Mouse (Mus musculus) hindlimb bud, embryonic 11.5 days (tissue): ENCODE data around the gene Dpf2.

Experiments
- DNase-seq: peaks from one replicate; pipeline ENCODE4 v3.0.0-alpha.2; 2012; ENCODE audit warnings: low read depth, low spot score; ENCODE audit errors: extremely low spot score

Dpf2 gene

DNA sequence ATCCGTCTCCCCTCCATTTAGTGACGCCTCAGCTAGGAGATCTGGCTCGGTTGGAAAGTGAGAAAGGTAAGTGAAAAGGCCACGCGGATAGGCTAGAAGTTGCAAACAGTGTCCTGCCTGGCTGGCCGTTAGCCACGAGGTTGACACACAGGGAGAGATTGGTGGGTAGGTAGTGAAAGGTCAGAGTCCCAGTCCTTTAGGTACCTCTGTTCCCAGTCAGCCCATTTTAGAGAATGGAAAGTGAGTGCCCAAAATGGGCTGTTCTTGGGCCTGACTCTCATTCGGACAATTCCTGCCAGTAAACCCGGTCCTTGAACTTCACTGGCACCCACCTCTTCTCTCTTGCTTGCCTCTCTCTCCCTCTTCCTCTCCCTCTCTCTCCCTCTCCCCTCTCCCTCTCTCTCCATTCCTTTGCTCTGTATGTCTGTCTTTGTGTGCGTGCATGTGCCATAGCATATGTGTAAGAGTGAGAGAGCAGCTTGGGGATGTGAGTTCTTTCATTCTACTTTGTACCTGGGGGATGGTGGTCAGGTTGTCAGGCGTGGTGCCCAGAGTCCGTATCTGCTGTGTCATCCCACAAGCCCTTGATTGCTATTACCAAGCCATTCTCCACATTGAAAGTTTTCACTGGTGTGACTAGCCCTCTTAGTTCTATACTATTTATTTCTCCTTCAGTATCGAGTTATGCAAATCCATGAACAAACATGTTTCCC lies at the start of gene Dpf2:
TSS of gene Dpf2 (minus strand) at position 4 of the 713 bp plus-strand sequence.
- no peak for DNase-seq

DNA sequence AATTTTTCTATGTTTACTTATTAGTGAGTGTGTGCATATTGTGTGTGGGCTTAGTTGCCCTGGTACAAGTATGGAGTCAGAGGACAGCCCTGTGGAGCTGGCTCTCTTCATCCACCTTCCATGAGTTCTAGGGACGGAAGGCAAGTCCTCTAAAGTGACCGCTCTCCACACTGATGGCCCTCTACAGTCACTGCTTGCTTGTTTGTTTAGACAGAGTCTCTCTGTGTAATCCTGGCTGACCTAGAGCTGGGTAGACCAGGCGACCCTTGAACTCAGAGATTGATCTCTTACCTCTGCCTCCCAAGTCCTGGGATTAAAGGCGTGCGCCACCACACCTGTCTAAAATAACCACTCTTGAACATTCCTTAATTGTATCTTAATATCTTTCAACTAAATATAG lies 44.6 kb upstream of the Dpf2 start:
- DNase-seq, result no peak

DNA sequence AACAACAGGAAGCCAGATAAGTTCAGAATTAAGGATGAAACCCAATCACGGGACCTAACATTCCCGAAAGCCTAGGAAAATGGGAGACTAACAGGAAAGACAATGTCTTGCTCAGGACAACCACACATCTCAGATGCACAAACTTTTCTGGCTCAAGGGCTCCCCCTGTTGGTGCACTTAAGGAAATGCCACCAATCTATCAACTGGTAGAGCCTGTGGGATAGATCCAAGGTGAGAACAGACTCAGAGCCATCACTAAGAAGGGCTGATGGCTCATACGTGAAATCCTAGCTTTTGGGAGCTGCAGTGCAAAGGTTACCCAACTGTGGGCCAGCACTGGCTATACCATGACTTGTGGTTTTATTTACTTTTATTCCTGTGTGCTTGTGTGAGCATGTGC lies 43.9 kb upstream of the Dpf2 start:
- DNase-seq, result peak; percentile 63

DNA sequence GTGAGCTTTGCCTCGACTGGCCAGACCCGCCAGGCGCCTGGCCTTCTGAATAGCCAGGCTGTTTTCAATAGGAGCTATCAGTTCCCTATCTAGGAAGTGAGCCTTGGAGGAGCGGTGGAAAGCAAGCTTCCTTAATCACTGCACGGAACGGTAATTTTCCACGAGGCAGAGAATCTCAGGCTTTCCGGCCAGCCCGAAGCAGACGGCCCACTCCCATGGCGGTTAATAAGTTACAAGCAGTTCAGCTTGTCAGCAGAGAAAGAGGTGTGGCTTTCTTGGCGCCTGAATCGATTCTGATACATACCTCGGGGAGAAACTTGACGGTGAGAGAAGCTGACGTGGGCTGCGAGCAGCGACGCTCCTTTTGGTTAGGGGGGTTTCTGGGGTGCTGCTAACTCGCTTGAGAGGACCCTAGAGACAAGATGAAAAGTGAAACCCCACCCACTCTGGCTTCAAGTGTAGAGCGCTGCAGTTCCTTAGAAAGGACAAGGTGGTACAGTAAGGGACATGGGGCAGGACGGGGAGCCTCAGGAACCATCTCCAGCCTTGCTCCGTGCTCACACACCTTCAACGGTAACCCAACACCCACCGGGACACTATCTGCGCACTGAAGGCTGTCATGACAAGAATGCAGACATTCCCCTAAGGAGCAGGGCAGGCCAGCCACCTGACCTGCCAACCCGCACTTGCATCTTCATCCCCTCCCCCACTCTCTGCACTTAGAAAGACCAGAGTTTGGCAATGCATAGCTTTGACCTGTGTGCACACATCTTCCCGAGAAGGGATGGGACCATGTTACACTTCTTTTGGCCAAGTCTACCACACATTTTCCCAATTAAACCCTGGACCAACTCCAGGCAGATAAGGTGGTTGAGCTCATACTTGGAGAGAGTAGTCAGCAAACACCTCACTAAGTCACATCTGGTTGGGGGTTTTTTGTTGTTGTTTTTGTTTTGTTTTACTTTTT lies 43.2 kb upstream of the Dpf2 start:
- DNase-seq, result no peak

DNA sequence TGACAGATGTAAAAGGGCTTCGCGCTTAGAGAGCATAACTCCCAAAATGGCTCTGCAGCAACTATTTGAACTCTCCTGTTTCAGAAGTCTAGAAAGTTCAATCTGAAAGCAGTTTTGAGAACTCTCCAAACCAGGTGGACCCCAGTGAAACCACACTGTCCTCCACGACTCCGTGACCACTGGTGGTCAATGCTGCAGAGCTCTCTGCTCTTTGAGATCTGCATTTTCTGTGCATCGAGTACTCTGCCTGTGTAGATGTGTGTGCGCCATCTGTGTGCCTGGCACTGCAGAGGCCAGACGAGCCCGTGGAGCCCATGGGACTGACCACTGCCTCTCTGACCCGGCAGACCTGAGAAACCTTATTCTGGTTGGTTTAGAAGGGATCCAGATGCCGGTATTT lies 42.1 kb upstream of the Dpf2 start:
- DNase-seq, result no peak

DNA sequence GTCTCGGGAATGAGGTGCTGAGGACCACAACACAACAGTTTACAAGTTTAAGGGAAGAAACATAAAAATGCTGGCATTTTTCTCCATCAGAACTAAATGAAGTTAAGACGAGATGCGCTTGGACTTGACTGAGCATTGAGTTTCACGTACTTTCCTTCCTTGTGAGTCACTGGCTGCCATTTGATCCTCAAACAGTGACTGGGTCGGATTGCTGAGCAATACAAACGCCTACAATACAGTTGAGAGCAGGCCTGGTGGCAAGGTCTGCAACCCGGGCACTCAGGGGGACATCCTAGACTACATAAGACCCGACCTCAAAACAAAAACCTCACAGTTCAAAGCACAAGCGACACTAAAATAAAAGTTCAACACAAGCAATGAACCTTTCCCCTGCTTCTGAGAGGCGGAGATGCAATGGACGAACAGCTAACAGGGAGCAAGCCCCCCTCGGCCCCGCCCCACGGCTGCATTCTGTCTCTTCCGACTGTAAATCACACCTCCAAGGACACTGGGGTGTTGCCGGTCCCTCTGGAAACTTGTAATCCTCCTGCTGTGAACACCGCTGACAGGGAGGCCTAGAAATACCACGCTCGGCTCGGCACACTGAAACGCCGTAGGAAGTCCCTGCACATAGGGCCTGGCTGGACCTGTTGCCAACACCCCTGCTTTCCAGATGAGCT lies 41.4 kb upstream of the Dpf2 start:
- no peak for DNase-seq

DNA sequence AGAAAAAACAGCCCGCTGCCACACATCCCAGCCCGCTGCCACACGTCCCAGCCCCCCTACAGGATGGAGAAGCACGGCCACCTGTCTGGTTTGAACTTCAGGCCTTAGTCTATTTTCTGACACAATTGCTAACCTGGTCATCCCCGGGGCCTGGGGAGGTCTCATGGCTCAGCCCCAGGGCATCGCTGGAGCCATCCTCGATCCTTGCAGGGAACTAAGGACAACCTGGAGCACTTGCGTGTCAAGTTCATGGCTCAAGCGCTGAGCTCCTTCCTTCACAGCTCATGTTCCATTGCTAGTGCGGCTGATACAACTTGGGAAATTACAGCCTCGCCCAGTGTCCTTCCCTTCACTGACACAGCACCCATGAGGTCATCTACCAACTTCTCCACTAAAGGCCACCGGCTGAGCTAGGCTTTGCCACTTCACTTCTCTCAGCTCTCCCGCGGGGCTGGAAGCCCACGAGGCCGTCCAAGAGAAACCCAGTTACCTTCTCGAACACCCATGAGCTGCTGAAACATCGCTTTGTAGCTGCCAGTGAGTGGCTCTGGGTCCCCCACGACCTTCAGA lies 40.5 kb upstream of the Dpf2 start:
- no peak for DNase-seq

DNA sequence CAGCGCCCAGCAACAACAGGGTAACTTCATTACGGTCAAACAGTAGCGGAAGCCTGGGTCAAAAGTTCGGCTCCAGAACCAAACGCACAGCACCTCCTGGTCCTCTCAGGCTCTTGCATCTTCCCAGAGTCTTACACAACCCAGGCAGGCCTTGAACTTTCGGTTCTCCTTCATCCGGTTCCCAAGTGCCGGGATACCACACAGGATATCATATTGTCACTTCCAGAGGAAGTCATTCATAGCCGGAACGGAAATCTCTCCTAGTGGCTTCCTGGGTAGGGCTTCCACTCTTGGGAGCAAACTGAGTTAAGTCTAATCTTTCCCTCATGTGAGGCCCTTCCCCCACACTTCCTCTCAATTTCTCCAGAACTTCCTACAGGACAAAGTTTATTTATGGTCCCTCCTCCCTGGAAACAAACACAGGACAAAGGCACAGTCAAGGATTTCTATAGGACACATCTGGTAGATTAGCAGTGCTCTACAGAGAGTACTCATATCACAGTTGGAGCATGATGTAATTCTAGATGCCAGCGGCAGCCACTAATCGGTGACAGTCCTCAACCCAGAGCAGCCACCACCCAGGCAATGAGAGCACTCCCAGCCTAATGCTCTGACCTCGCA lies 39.4 kb upstream of the Dpf2 start:
- no peak for DNase-seq

DNA sequence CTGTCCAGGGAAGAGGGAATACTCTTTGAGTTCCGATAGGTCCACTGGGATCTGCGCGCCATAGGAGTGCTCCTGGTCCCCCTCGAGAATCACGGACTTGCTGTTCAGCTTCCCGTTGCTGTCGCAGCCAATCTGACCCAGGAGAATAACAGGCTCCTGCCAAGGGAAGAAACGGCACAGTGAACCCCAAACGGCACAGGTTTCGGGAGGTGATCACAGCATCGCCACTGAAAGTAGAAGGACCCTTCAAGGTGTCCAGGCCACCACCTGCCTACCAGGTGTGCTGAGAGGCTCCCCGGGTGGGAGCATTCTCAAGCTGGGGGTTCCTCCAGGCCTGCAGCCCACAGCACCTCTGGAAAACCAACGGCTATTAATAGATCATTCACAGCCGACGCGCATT lies 38.8 kb upstream of the Dpf2 start:
- DNase-seq, result no peak

DNA sequence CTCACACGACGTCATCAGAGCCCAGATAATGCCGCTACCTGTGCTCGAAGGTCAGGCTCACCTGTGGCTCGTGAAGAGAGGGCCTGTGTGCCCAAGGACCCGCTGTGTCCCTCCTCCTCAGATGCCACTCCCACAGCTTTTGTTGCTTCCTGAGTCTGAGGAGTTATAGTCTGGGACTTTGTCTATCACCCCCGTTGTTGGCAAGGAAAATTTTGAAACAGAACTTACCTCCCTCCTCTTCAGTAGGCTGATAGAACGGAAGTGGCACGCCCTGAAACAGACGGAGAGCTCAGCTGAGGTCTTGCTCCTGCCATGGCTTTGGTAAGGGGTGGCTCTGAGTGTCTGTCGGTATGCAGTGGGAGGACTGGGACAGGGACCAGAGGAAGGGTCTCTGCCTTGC lies 37.4 kb upstream of the Dpf2 start:
- DNase-seq, result no peak

DNA sequence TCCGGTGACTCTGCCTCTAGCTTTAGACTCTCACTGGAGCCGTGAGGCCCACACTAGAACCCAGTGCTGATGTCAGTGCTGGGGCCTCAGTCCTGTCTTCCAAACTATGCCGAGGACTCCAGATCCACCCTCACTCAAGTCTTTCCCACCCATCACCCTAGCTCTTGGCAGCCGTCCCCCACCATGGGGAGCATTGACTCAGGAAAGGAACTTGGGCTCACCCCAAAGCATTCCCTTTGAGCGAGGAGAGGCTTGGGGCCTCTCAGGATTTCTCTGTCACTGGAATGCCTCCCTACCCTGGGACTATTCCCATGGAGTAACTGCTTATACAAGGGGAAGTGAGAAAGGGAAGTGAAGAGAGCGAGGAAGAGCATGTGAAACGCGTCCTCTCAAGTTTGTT lies 33.1 kb upstream of the Dpf2 start:
- DNase-seq, result no peak

DNA sequence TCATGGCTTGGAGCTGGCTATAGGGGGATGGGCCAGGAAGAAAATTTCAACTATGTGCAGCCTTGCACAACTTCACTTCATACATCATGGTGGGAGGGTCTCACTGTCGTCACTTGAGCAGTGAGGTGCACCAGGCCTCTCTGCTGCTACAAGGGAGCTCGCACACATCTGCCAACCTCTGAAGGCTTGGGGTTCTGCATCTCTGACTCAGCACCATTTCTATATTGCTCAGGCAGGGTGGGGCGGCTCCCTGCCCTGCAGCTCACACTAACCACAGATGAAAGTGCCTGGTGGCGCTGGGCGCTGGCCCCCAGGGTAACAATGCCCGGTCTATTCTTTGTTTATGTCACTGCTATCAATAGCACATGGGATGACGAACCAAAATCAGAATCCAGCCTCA lies 32.2 kb upstream of the Dpf2 start:
- DNase-seq, result no peak

DNA sequence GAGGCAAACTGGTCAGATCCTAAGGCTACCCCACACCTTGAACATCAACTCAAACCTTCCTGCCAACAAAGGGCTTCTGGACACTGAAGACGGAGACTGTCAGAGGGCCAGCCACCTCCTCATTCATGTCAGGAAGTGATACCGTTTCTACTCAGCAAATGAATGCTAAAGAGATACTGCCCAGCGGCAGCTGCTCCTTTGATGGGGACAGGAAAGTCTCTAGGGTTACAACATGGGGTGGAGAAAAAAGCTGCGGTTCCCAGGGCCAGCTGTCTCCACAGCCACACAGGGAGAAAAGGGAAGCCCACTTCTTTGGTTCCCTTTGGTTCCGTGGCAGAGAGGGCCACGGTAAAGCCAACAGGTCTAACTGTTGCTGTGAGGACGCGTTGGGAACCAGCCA lies 31.3 kb upstream of the Dpf2 start:
- no peak for DNase-seq

DNA sequence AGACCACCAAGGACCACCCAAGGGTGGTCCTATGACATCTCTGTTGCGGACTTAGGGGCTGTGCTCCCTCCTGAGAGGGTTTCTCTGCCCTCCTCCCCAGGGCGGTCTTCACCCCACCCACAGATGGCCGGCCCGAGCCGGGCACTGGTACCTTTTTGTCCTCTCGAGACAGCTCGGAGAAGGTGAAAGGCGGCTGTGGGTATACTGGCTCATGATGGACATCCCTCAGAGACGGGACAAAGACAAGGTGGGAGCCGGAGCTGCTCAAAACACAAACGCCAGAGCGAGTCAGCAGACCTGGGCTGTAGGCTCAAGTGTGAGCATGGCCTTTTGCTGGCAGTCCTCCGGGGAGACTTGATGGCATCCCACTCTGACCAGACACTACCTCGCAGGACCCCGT lies 30.6 kb upstream of the Dpf2 start:
- DNase-seq, result no peak

DNA sequence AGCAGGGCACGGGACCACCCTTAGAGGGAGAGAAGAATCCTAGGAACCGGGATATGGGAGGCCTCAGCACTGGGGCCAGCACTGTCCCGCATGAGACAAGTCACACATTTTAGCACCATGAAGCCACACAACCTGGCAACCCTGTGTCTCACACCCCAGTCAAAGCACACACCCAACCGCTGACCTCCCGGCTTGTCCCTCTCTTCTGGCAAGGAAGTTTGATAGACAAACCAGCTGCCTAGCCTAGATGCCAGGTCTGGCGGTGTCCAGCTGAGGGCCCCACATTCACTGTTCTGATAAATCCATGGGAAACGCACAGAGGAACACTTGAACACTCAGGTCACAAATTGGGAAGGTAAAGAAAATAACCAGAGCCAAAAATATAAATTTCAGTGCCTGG lies 29.8 kb upstream of the Dpf2 start:
- no peak for DNase-seq

DNA sequence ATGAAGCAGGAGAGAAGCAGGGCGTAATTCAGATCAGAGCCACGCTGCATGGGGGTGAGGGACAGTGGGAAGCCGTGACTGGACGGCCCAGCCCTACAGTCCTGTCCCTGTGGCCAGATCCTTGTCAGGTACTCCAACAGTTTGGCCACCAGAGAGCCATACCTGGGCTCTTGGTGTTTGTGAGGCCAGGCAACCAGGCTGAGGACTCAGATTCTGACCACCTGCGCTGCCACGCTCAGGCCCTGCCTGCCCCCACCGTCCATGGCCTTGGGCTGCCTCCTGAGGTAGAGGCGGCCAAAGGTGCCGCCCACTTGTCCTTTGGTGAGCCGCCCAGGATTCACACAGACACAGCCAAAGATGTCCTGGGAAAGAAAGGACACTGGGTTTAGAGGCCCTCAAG lies 27.8 kb upstream of the Dpf2 start:
- DNase-seq, result no peak

DNA sequence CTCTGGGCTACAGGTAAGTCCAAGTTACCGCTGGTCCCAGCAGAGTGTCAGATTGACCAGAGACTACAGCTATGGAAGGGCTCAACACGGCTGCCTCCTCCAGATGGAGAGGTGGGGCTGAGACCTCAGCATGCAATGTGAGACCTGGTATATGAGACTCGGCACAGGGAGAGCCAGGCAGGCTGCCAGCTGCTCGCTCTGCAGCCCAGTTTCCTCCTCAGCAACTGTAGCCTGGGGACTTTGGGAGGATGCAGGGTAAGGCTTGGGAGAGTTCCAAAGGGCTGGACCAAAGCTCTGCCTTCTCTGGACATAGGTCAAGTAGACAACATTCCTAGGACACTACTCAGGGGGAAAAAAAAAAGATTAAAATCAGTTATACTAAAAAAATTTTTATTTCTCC lies 27.4 kb upstream of the Dpf2 start:
- no peak for DNase-seq

DNA sequence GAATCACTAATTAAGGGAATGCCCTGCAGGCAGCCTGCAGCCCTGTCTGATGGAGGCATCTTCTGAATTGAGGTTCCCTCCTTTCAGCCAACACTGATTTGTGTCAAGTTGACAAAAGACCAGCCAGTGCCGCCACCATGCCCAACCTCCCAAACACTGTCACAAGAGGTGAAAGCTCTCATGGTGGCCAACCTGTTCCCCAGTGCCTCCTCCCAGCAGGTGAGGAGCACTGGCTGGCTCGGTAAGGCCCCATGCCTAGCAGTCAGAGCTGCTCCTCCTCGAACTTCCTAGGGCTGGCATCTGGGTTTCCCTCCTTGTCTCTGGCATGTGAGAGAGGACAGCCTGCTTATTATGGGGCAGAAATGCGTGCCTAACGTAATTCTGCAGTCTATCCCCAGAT lies 26.9 kb upstream of the Dpf2 start:
- no peak for DNase-seq

DNA sequence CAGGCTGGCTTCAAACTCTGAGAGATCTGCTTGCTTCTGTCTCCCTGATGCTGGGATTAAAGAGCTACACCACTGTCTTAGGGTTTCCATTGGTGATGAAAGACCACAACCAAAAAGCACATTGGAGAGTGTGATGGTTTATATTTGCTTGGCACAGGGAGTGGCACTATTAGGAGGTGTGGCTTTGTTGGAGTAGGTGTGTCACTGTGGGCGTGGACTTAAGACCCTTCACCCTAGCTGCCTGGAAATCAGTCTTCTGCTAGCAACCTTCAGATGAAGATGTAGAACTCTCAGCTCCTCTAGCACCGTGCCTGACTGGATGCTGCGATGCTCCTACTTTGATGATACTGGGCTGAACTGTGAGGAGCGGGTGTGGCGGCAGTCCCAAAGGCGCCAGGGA lies 25.7 kb upstream of the Dpf2 start:
- no peak for DNase-seq

DNA sequence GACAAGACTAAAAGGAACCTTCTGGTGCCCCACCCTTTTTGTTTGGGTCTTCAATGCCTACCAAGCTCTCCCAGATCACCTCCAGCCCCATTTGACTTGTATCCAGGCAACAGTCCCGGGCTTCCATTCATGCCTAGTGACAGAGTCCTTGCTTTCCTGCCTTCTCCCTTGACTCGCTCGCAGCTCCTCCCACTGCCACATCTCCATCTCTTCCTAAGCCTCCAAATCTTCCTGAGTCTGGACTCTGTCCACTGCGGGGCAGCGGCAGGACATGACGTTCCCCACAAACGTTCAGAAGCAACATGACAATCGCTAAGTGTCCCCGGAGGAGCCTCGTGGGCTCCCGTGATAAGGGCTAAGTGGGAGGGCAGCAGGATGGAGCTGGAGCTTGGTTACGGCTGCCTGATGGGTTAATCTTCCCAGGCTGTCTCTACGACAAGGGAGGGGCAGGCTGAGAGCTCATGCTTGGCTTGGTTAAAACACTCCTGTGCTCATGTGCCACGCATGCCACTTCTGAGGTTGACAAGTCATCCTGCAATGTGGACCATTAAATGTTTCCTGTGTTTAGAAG lies 25.1 kb upstream of the Dpf2 start:
- DNase-seq, result no peak
